ENCODE assay signal across 8 mouse cellular contexts in the genomic region with DNA sequence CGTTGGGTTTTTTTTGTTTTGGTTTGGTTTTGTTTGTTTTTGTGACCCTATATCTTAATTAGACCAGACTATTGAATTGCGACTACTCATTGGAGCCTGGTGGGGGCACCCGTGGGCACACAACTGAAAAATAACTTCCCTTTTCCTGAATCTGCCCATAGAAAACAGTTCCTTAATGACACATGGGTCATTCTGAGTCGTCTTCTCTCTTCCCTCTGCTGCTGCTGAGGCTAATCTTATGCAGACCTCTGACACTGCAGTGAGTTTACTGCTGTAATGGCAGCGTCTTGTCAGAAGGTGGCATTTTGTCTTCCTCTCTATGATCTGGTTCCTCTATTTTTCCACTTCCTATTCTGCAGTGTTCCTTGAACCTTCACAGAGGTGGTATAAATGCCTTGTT. TPM values are rescaled to one million over a fixed set of nuclear protein-coding genes. Genes with fewer than 3 reads are reported as not detected.
A peak's percentile ranks its signal among the peaks of the same experiment; 100 is the strongest.
DNase-seq lines count a peak whose midpoint lies in the region; ATAC-seq lines count a peak whose summit lies in the region.

No protein-coding gene starts in this region.

- no peaks in the 10 kb centered on the region for H3K27me3 ChIP-seq in hindbrain, embryonic 11.5 days (ENCODE audit: control insufficient read depth, insufficient read depth, low read length)

- ATAC-seq in hindbrain, embryonic 11.5 days (ENCODE audit: low FRiP score), result 0 out of 2 replicates have a peak, but pooled peaks have one; percentile 1

- H3K9me3 ChIP-seq in hindbrain, embryonic 11.5 days (ENCODE audit: control insufficient read depth, low read length), result no peaks in the 10 kb centered on the region

- peak; percentile 15 to 35 for DNase-seq in cerebellum, postnatal 10 days
- DNase-seq in cerebellum, adult 8-10 months, result no peak
- peak; percentile 79 for DNase-seq in 3T3-L1 (ENCODE audit: low read depth, low spot score)
- DNase-seq in c-Kit-positive CD71-negative TER-119-negative erythroid progenitor cells, embryonic 14.5 days (ENCODE audit: low read depth), result peak; percentile 55
- peak; percentile 35 for DNase-seq in hindbrain, embryonic 11.5 days (ENCODE audit: low spot score)
- DNase-seq in urinary bladder, postnatal 10 days (ENCODE audit: low spot score), result no peak
- DNase-seq in right cerebral cortex, postnatal 14 days, result no peak

- peak overlapping the region; percentile 64 for H3K4me3 ChIP-seq in hindbrain, embryonic 11.5 days (ENCODE audit: low read depth, low read length)
- peak overlapping the region; percentile 69 for H3K4me3 ChIP-seq in macrophage (ENCODE audit: inconsistent target)

- WGBS in hindbrain, embryonic 11.5 days, result 4% methylated on average over 5 of the region's 5 CpGs
- WGBS in macrophage (ENCODE audit: missing documents), result 0% methylated on average over 5 of the region's 5 CpGs

- peaks cover 64% of the 10 kb centered on the region for H3K79me2 ChIP-seq in macrophage (ENCODE audit: inconsistent target)

- H3K36me3 ChIP-seq in hindbrain, embryonic 11.5 days (ENCODE audit: control insufficient read depth, insufficient read depth, low read length), result 0 out of 2 replicates have a peak, but pooled peaks cover 1% of the 10 kb centered on the region
- H3K36me3 ChIP-seq in macrophage (ENCODE audit: inconsistent target), result peaks cover 33% of the 10 kb centered on the region

- no peak overlapping the region for H3K27ac ChIP-seq in hindbrain, embryonic 11.5 days (ENCODE audit: low read depth, low read length)
- peak overlapping the region; percentile 89 for H3K27ac ChIP-seq in macrophage

- H3K4me1 ChIP-seq in hindbrain, embryonic 11.5 days (replicated peaks; ENCODE audit: control insufficient read depth, insufficient read depth, low read length), result no peaks in the 10 kb centered on the region

- H3K9ac ChIP-seq in hindbrain, embryonic 11.5 days (ENCODE audit: low read depth, low read length), result peak overlapping the region; percentile 71; the same call in 1 of the 2 replicates

- peak overlapping the region; percentile 58 for H3K4me2 ChIP-seq in hindbrain, embryonic 11.5 days (replicated peaks; ENCODE audit: low read depth, low read length)

RNA-seq across cellular contexts. Expression of a gene that starts 0.7 kb away (rescaled TPM):
- polyA plus RNA-seq in hindbrain, embryonic 11.5 days (2014; fragmentation: Nextera tagmentation; extraction: Ambion mirVana), result 19.3 and 25.6 TPM in 2 replicates
- total RNA-seq in macrophage (2018; cell fraction: chromatin; rRNA removed), result 10 to 100 TPM in 22 of 26 experiments, 1 to 10 TPM in 4; 5.7 to 88.8 (median 32.6) TPM
- 10 to 100 TPM; 13.0 to 36.6 (median 29.8) TPM for total RNA-seq in macrophage (2018; cell fraction: cytosol; rRNA removed)
- total RNA-seq in macrophage (2018; cell fraction: nucleus; rRNA removed), result 10 to 100 TPM in 25 of 26 experiments, 1 to 10 TPM in 1; 9.9 to 73.0 (median 22.8) TPM
- 30.8 to 37.6 TPM (median 32.3 TPM) in 3 replicates for polyA plus RNA-seq in macrophage (2018)

RNA-seq across cellular contexts. Expression of a gene that starts 1.1 kb away (rescaled TPM):
- polyA plus RNA-seq in hindbrain, embryonic 11.5 days (2014; fragmentation: Nextera tagmentation; extraction: Ambion mirVana), result 64.0 and 65.9 TPM in 2 replicates
- total RNA-seq in macrophage (2018; cell fraction: chromatin; rRNA removed), result 10 to 100 TPM in 9 of 26 experiments, 1 to 10 TPM in 17; 1.7 to 32.4 (median 6.3) TPM
- total RNA-seq in macrophage (2018; cell fraction: cytosol; rRNA removed), result 1 to 10 TPM in 23 of 26 experiments, under 1 TPM in 3; 0.86 to 4.6 (median 1.9) TPM
- 10 to 100 TPM in 2 of 26 experiments, 1 to 10 TPM in 23, under 1 TPM in 1; 0.96 to 44.2 (median 3.6) TPM for total RNA-seq in macrophage (2018; cell fraction: nucleus; rRNA removed)
- polyA plus RNA-seq in macrophage (2018), result 0.71 to 12.5 TPM (median 10.1 TPM) in 3 replicates

RNA-seq across cellular contexts. Expression of a gene that starts 18.8 kb away (rescaled TPM):
- polyA plus RNA-seq in hindbrain, embryonic 11.5 days (2014; fragmentation: Nextera tagmentation; extraction: Ambion mirVana), result not detected in 2 replicates
- total RNA-seq in macrophage (2018; cell fraction: chromatin; rRNA removed), result not detected
- total RNA-seq in macrophage (2018; cell fraction: cytosol; rRNA removed), result not detected
- total RNA-seq in macrophage (2018; cell fraction: nucleus; rRNA removed), result not detected
- not detected in 3 replicates for polyA plus RNA-seq in macrophage (2018)

Comparison
In these comparisons a context has a peak if more than half of its experiments do, and no peak if none do; other contexts are left out.
1. DNase-seq: peak in cerebellum, postnatal 10 days (2 of 2), 3T3-L1 (single experiment), c-Kit-positive CD71-negative TER-119-negative erythroid progenitor cells, embryonic 14.5 days (single experiment) and hindbrain, embryonic 11.5 days (single experiment); none in cerebellum, adult 8-10 months (single experiment), urinary bladder, postnatal 10 days (single experiment) and right cerebral cortex, postnatal 14 days (single experiment).